Mouse (Mus musculus) hindbrain, postnatal 0 days (tissue): ENCODE data around the gene Mall. TPM values are rescaled to one million over a fixed set of nuclear protein-coding genes. Genes with fewer than 3 reads are reported as not detected.

Source experiments
- ATAC-seq: fragments of 200-750 bp; cut with Nextera tagmentation; 2 replicates; pipeline ENCODE4 v1.8.0; 2017; ENCODE audit warnings: mild to moderate bottlenecking, moderate TSS enrichment, moderate library complexity
- DNase-seq: peaks from one replicate; pipeline ENCODE4 v3.0.0-alpha.2; 2015; ENCODE audit warnings: low spot score
- H3K27ac ChIP-seq: fragments of 300-500 bp; sonication (generic); 2 replicates; pipeline ENCODE4 v1.5.1; 2014; ENCODE audit warnings: mild to moderate bottlenecking
- H3K27me3 ChIP-seq: fragments of 300-500 bp; sonication (generic); 2 replicates; pipeline ENCODE4 v1.6.1; 2014; ENCODE audit warnings: low read length, mixed read lengths; ENCODE audit not compliant: insufficient read depth
- H3K36me3 ChIP-seq: fragments of 300-500 bp; sonication (generic); 2 replicates; pipeline ENCODE4 v1.6.1; 2014; ENCODE audit warnings: low read length, mixed read lengths; ENCODE audit not compliant: insufficient read depth
- H3K4me1 ChIP-seq: fragments of 300-500 bp; sonication (generic); 2 replicates; pipeline ENCODE4 v1.6.1; 2014; ENCODE audit warnings: antibody characterized with exemption, low read length, mixed read lengths; ENCODE audit not compliant: insufficient read depth
- H3K4me2 ChIP-seq: fragments of 300-500 bp; sonication (generic); 2 replicates; pipeline ENCODE4 v1.6.1; 2014; ENCODE audit warnings: low read depth, mild to moderate bottlenecking, low read length, moderate library complexity, mixed read lengths
- H3K4me3 ChIP-seq: fragments of 300-500 bp; sonication (generic); 2 replicates; pipeline ENCODE4 v1.5.1; 2014; ENCODE audit warnings: low read length
- H3K9ac ChIP-seq: fragments of 300-500 bp; sonication (generic); replicated peaks from 2 replicates; pipeline ENCODE4 v1.6.1; 2014; ENCODE audit warnings: mild to moderate bottlenecking, low read length, moderate library complexity, mixed read lengths
- H3K9me3 ChIP-seq: fragments of 300-500 bp; sonication (generic); 2 replicates; pipeline ENCODE4 v1.6.1; 2016; ENCODE audit warnings: low read length, mixed read lengths
- CTCF ChIP-seq: IDR thresholded peaks from 2 replicates; pipeline ENCODE4 v1.5.1; 2016; ENCODE audit warnings: antibody characterized with exemption, control low read depth, low read depth
- WGBS: fragments of 180-500 bp; shearing (Covaris S2); extraction: QIAGEN DNeasy Blood & Tissue Kit; methylation state at CpG from one replicate; pipeline ENCODE4 v1.1.7; 2014; 5-methylcytosine and 5-hydroxymethylcytosine counted together
- polyA plus RNA-seq: library from polyadenylated mRNA; unstranded; fragments of >200 nt; fragmentation: Nextera tagmentation; extraction: Ambion mirVana; gene quantifications from 2 replicates; pipeline ENCODE4 v1.2.1, GENCODE M21; 2015
- total RNA-seq: library from RNA; depleted of rRNA; stranded (reverse); fragments of >200 nt; gene quantifications from 2 replicates; pipeline ENCODE4 v1.2.3, GENCODE M21; 2014; rRNA removed

The Mall gene
- 1.5 and 1.8 TPM in 2 replicates for total RNA-seq
- polyA plus RNA-seq: 0.55 and 0.57 TPM in 2 replicates

DNA sequence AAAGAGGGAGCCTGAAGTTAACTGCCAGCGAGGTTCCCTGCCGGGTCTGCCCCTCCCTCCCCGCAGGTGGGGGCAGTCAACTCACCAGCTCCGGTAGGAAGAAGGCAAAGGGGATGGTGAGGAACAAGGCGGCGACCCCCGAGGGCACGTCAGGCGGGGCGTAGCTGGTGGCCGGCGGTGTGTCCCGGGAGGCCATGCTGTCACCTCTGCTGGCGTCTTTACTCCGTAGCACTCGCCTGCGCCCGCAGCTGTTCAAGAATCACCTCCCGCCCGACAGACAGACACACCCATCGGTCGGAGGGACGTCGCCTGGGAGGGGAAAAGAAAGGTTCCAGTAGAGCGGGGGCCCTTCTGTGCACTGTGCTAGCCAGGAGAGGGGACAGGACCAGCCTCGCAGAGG lies at the start of gene Mall:
Gene Mall (minus strand): TSS at position 262 of the 400 bp plus-strand sequence.
- H3K27me3 ChIP-seq: no peaks in the 10 kb centered on the region; the same call in 1 of the 2 replicates
- ATAC-seq: no peak
- H3K4me1 ChIP-seq: no peaks in the 10 kb centered on the region
- DNase-seq: no peak
- peak within 1 kb of the TSS; percentile 25 for H3K4me2 ChIP-seq
- H3K4me3 ChIP-seq: no peak within 1 kb of the TSS
- under 1% methylated on average over 24 of the region's 26 CpGs for WGBS
- no peak within 1 kb of the TSS for H3K27ac ChIP-seq
- H3K9me3 ChIP-seq: no peaks in the 10 kb centered on the region
- no peak within 1 kb of the TSS for H3K9ac ChIP-seq
- no peaks in the 10 kb centered on the region for H3K36me3 ChIP-seq
- TF ChIP-seq CTCF: no peak

DNA sequence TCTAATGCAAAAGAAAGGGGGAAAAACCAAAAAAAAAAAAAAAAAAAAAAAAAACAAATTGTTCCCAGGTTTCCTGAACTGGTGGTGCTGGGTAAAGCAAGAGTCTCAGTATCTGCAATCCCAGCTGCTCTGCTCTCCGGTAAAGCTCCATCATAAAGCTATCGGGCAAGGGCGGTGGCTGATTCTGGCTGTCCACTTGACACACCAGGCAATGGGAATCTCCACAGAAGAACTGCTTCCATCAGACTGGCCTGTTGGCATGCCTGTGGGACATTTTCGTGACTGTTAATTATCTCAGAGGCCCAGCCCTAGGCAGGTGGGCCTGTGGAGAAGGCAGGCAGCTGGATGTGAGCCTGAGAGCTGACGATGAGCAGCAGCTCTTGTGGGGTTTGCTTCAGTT lies 48.7 kb upstream of the Mall start:
- TF ChIP-seq CTCF: no peak
- Histone ChIP-seq H3K4me3 (no peak overlapping the region), H3K9me3 (no peaks in the 10 kb centered on the region), H3K27ac (no peak overlapping the region), H3K4me2 (no peak overlapping the region), H3K4me1 (no peaks in the 10 kb centered on the region), H3K9ac (no peak overlapping the region), H3K27me3 (no peaks in the 10 kb centered on the region), H3K36me3 (peaks cover 12% of the 10 kb centered on the region; the same call in 1 of the 2 replicates)
- 89% methylated on average over 5 of the region's 5 CpGs for WGBS
- no peak for ATAC-seq
- DNase-seq: no peak

DNA sequence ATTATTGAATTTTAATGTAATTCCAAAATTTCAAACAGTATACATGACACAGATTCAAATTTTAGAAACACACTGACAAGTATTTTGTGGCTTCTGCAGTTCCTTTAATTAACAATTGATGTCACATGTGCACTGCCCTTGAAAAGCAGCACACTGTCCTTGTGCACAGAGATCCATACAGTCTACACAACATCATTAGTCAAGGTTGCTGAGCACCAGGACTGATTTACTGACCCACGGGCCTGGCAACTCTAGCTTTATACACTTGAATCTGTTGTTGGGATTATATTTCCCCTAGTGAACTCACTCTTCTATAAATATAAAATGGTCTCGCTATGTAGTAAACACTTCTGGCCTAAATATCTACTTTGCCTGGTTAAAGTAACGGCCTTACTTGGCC lies 45.3 kb upstream of the Mall start:
- no peak overlapping the region for H3K4me2 ChIP-seq
- H3K9ac ChIP-seq: no peak overlapping the region
- no peaks in the 10 kb centered on the region for H3K4me1 ChIP-seq
- no peak overlapping the region for H3K27ac ChIP-seq
- TF ChIP-seq CTCF: no peak
- DNase-seq (no peak), ATAC-seq (0 out of 2 replicates have a peak, but pooled peaks have one; percentile 61)
- peaks cover 12% of the 10 kb centered on the region; the same call in 1 of the 2 replicates for H3K36me3 ChIP-seq
- H3K9me3 ChIP-seq: no peaks in the 10 kb centered on the region
- WGBS: 72% methylated on average over 3 of the region's 3 CpGs
- H3K27me3 ChIP-seq: no peaks in the 10 kb centered on the region
- no peak overlapping the region for H3K4me3 ChIP-seq

DNA sequence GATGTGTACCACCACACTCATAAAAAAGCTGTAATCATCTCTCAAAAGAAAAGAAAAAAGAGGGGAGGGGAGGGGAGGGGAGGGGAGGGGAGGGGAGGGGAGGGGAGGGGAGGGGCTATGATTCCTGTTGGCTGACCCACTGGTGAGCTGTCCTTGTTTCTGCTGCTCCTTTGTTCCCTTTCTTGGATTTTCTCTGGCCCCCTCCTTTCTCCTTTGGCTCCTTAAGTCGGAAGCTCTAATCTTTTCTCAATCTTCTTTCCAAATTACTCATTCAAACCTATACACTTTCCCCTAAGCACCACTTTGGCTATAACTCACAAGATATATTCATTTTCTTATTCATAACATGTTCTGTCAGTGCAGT lies 44.8 kb upstream of the Mall start:
- no peak overlapping the region for H3K4me3 ChIP-seq
- H3K36me3 ChIP-seq: peaks cover 12% of the 10 kb centered on the region; the same call in 1 of the 2 replicates
- no peak overlapping the region for H3K27ac ChIP-seq
- 29% methylated on average over 1 of the region's 1 CpGs for WGBS
- no peak overlapping the region for H3K9ac ChIP-seq
- no peaks in the 10 kb centered on the region for H3K9me3 ChIP-seq
- H3K4me2 ChIP-seq: no peak overlapping the region
- H3K4me1 ChIP-seq: no peaks in the 10 kb centered on the region
- ATAC-seq (peak; percentile 32; the same call in 1 of the 2 replicates), DNase-seq (no peak)
- no peaks in the 10 kb centered on the region for H3K27me3 ChIP-seq
- no peak for TF ChIP-seq CTCF

DNA sequence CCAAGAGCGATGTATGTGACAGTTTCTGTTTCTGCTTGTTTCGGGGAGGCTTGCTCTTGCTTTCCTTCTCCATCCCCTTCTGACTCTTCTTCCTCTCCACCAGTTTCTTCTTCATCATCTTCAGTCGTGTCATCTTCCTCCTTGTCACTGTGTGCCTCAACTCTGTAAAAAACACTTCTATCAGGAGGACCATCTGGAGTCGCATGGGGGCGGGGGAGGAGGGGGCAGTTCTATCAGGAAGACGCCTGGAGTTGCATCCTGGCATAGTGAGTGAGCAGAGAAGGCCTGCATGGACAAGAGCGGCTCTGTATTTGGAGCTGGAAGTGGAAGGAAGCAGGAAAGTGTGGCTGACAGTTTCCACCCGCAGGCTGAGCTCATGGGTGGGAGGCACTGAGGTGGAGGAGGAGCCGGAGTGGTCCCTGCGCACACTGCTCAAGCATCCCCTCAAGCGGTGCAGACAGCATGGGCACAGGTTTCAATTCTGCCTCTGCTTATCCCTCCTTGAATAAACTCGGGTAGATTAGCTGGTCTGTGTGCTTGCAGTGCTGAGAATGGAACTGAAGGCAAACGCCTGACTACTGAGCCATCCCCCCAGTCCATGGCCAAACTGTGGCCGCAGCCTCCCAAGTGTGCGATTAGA lies 44.3 kb upstream of the Mall start:
- WGBS: 51% methylated on average over 15 of the region's 15 CpGs
- Histone ChIP-seq H3K4me1 (no peaks in the 10 kb centered on the region), H3K4me2 (no peak overlapping the region), H3K9me3 (no peaks in the 10 kb centered on the region), H3K4me3 (no peak overlapping the region), H3K27me3 (no peaks in the 10 kb centered on the region), H3K9ac (no peak overlapping the region), H3K36me3 (peaks cover 12% of the 10 kb centered on the region; the same call in 1 of the 2 replicates), H3K27ac (peak overlapping the region; percentile 66)
- ATAC-seq (peak; percentile 51; the same call in 1 of the 2 replicates), DNase-seq (no peak)
- no peak for TF ChIP-seq CTCF

DNA sequence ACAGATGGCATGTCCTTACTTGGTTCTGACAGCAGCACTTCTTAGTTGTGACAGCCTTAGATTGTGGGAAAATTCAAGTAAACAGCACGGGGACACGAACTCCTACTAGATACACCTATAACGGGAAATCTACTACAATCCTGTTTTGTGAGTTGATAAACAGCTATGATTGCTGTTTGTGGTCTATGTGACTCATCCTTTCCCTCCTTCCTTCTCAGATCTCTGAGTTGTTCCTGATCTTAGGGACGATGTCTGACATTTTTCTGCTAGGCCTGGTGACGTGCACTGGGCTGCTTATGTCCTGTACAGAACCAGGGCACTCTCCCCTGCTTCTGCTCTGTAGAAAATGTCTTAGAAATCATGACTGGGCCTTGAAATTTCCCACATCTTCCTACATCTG lies 31.9 kb upstream of the Mall start:
- Histone ChIP-seq H3K9me3 (no peaks in the 10 kb centered on the region), H3K9ac (no peak overlapping the region), H3K27ac (no peak overlapping the region), H3K4me1 (no peaks in the 10 kb centered on the region), H3K36me3 (peaks cover 11% of the 10 kb centered on the region; the same call in 1 of the 2 replicates), H3K4me2 (no peak overlapping the region), H3K27me3 (no peaks in the 10 kb centered on the region), H3K4me3 (no peak overlapping the region)
- ATAC-seq: no peak
- TF ChIP-seq CTCF: no peak
- DNase-seq: no peak
- 89% methylated on average over 5 of the region's 5 CpGs for WGBS

DNA sequence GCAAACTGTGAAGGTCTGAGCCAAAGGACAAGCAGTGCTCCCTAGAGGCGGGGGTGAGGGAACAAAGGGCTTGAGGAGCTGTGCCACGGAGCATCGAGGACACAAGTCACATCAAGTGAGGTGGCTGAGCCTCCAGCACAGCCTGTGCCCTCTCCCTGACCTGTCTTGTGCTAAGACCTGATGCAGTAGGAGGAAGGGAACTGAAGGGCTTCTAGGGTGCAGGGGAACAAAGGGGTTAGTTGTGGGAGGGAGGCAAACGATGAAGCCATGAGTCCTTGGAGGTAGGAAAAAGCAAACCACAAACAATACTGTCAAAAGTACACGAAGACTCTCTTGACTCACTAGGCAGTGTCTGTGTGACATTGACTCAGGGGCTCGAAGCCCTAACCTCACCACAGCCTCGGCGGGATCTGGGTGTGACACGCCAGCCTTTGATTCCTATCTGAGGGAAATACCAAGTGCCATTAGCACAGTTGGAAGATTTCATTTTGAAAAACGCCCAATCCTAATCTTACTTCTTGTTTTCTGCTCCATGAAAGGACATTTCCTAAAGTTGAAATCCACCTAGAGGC lies 30.8 kb upstream of the Mall start:
- WGBS: 80% methylated on average over 10 of the region's 10 CpGs
- ATAC-seq: no peak
- H3K4me1 ChIP-seq: no peaks in the 10 kb centered on the region
- H3K4me2 ChIP-seq: no peak overlapping the region
- H3K36me3 ChIP-seq: peaks cover 11% of the 10 kb centered on the region; the same call in 1 of the 2 replicates
- DNase-seq: no peak
- H3K27ac ChIP-seq: no peak overlapping the region
- no peaks in the 10 kb centered on the region for H3K9me3 ChIP-seq
- no peaks in the 10 kb centered on the region for H3K27me3 ChIP-seq
- no peak overlapping the region for H3K9ac ChIP-seq
- no peak overlapping the region for H3K4me3 ChIP-seq
- no peak for TF ChIP-seq CTCF
